Mouse (Mus musculus): ENCODE measurements around the gene Mtch1. TPM values are rescaled to one million over a fixed set of nuclear protein-coding genes. Genes with fewer than 3 reads are reported as not detected.

Gene Mtch1
- total and polyA plus RNA-seq, 3 experiments = 66.1 to 143 (median 110) TPM

DNA sequence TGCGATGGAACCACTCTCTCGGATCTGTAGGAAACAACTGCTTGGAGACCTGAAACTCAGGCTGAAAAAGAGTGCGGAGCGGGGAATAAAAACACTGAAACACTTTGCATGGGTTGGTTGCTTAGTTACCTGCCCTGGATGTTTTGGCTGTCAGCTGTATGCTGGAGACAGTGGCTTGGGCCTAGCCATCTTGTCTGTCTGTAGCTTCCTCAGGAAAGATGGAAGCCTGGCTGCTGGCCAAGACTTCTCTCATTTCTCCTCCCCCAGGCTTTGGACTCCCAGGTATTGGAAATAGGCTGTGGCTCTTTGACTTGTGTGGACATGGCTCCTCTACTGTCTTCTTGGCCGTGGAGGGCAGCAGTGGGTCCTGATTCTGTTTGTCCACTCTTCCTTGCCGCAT, 46.3 kb downstream of the Mtch1 start:
- H3K4me3 ChIP-seq (replicated peaks in 1 of 3; ENCODE audit: low read depth in 2 of 3, low read length in 2 of 3, poor library complexity in 1 of 3) = no peak overlapping the region
- H3K79me2 ChIP-seq (replicated peaks; ENCODE audit: control insufficient read depth, extremely low read depth, insufficient read depth, poor library complexity, severe bottlenecking) = no peaks in the 10 kb centered on the region
- in situ Hi-C loops (cut with MboI; ENCODE audit: low pct_ligation_motif_present, low pct_unique_long_range_greater_than_20kb, low sequenced_read_pairs) = no loop called here
- no peak overlapping the region for H3K4me2 ChIP-seq (ENCODE audit: insufficient read depth, low read depth, poor library complexity, severe bottlenecking)
- TF ChIP-seq USF2 (conservative IDR thresholded peaks at IDR 0.05; ENCODE audit: low read depth, low read length) (no peak), NELFE (IDR thresholded peaks at IDR 0.05; ENCODE audit: low read depth, low read length) (no peak), MEF2A (IDR thresholded peaks at IDR 0.05; ENCODE audit: borderline replicate concordance, low read depth, low read length) (no peak), CHD1 (IDR thresholded peaks at IDR 0.05; ENCODE audit: low read depth, low read length) (no peak), ZC3H11A (IDR thresholded peaks at IDR 0.05; ENCODE audit: low read depth, low read length) (no peak), IRF4 (IDR thresholded peaks at IDR 0.05; ENCODE audit: low read depth, low read length) (no peak), SIN3A (IDR thresholded peaks at IDR 0.05; ENCODE audit: low read length) (no peak), MXI1 (IDR thresholded peaks at IDR 0.05; ENCODE audit: low read depth, low read length) (no peak)
- DNase-seq (ENCODE audit: extremely low read depth) = no peak
- H3K27me3 ChIP-seq (replicated peaks) = no peaks in the 10 kb centered on the region
- H3K9ac ChIP-seq (ENCODE audit: insufficient read depth, low read depth) = no peak overlapping the region
- dilution Hi-C loops (cut with MboI; ENCODE audit: extremely low pct_ligation_motif_present, extremely low pct_unique_long_range_greater_than_20kb, low sequenced_read_pairs) = no loop called here
- peaks cover 38 to 62% of the 10 kb centered on the region in 2 experiments for H3K36me3 ChIP-seq (replicated peaks in 1 of 2; ENCODE audit: control insufficient read depth in 1 of 2, insufficient read depth in 1 of 2, low read length in 1 of 2)
- peaks cover 6 to 49% of the 10 kb centered on the region in 2 experiments; a peak in 3 of 4 replicates for H3K4me1 ChIP-seq (ENCODE audit: control insufficient read depth in 1 of 2, insufficient read depth in 2 of 2)
- peaks cover 4% of the 10 kb centered on the region for H3K9me3 ChIP-seq (replicated peaks; ENCODE audit: low read length)
- no peak overlapping the region for H3K27ac ChIP-seq (ENCODE audit: insufficient read depth, low read depth)

DNA sequence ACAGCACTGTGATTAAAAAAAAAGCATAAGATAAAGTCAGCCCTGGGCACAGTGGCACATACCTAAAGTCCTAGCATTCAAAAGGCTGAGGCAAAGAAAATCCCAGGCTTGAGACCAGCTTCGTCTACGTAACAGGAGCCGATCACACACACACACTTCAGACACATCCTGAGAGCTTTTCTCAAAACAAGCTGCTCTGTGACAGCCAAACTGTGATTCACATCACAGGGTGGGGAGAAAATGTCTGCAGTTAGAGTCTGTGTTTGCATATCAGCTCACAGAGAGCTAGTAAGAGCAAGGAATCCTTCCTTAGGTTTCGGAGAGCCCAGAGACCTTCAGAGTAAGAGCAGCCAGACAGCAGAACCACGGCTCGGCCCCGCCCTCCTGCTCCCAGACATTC, 46.8 kb downstream of the Mtch1 start:
- H3K9ac ChIP-seq (ENCODE audit: insufficient read depth, low read depth) = no peak overlapping the region
- H3K36me3 ChIP-seq (replicated peaks in 1 of 2; ENCODE audit: control insufficient read depth in 1 of 2, insufficient read depth in 1 of 2, low read length in 1 of 2) = peaks cover 39 to 67% of the 10 kb centered on the region in 2 experiments
- H3K4me2 ChIP-seq (ENCODE audit: insufficient read depth, low read depth, poor library complexity, severe bottlenecking) = no peak overlapping the region
- H3K4me3 ChIP-seq (replicated peaks in 1 of 3; ENCODE audit: low read depth in 2 of 3, low read length in 2 of 3, poor library complexity in 1 of 3) = no peak overlapping the region
- TF ChIP-seq KAT2A (IDR thresholded peaks at IDR 0.05; ENCODE audit: insufficient replicate concordance, low read length) (no peak), TBP (conservative IDR thresholded peaks at IDR 0.05; ENCODE audit: low read depth, low read length) (no peak), BHLHE40 (IDR thresholded peaks at IDR 0.05; ENCODE audit: low read depth, low read length) (no peak), PAX5 (IDR thresholded peaks at IDR 0.05; ENCODE audit: low read length) (no peak), MXI1 (IDR thresholded peaks at IDR 0.05; ENCODE audit: low read depth, low read length) (no peak), ZMIZ1 (IDR thresholded peaks at IDR 0.05; ENCODE audit: low read depth, low read length) (no peak), MYC (IDR thresholded peaks at IDR 0.05; ENCODE audit: low read depth, low read length) (no peak)
- DNase-seq (ENCODE audit: extremely low read depth) = no peak
- dilution Hi-C loops (cut with MboI; ENCODE audit: extremely low pct_ligation_motif_present, extremely low pct_unique_long_range_greater_than_20kb, low sequenced_read_pairs) = no loop called here
- H3K27ac ChIP-seq (ENCODE audit: insufficient read depth, low read depth) = no peak overlapping the region
- peaks cover 4% of the 10 kb centered on the region for H3K9me3 ChIP-seq (replicated peaks; ENCODE audit: low read length)
- in situ Hi-C loops (cut with MboI; ENCODE audit: low pct_ligation_motif_present, low pct_unique_long_range_greater_than_20kb, low sequenced_read_pairs) = no loop called here
- H3K79me2 ChIP-seq (replicated peaks; ENCODE audit: control insufficient read depth, extremely low read depth, insufficient read depth, poor library complexity, severe bottlenecking) = no peaks in the 10 kb centered on the region
- peaks cover 6 to 45% of the 10 kb centered on the region in 2 experiments; a peak in 3 of 4 replicates for H3K4me1 ChIP-seq (ENCODE audit: control insufficient read depth in 1 of 2, insufficient read depth in 2 of 2)
- H3K27me3 ChIP-seq (replicated peaks) = no peaks in the 10 kb centered on the region

DNA sequence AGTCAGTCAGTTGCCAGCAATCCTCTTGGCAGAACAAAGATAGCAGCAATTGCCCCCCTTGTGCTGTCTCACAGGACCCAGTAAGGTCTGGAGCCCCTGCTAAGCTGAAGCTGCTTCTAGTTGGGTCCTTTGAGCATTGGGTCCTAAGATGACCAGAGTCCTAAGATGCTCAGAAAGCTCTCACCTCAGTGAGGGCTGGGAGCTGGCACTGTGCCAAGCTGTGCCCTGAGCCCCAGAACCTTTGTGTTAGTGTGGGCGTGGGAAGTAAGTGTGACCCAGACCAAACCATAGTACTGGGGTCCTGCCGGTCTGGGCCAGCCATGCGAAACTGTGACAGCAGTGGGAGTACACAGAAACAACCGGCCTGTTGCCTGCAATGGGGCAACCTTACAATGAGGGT, 48.5 kb downstream of the Mtch1 start:
- H3K36me3 ChIP-seq (replicated peaks in 1 of 2; ENCODE audit: control insufficient read depth in 1 of 2, insufficient read depth in 1 of 2, low read length in 1 of 2) = peaks cover 49 to 81% of the 10 kb centered on the region in 2 experiments
- no peak overlapping the region for H3K4me3 ChIP-seq (replicated peaks in 1 of 3; ENCODE audit: low read depth in 2 of 3, low read length in 2 of 3, poor library complexity in 1 of 3)
- dilution Hi-C loops (cut with MboI; ENCODE audit: extremely low pct_ligation_motif_present, extremely low pct_unique_long_range_greater_than_20kb, low sequenced_read_pairs) = no loop called here
- H3K27me3 ChIP-seq (replicated peaks) = no peaks in the 10 kb centered on the region
- no peak overlapping the region for H3K9ac ChIP-seq (ENCODE audit: insufficient read depth, low read depth)
- in situ Hi-C loops (cut with MboI; ENCODE audit: low pct_ligation_motif_present, low pct_unique_long_range_greater_than_20kb, low sequenced_read_pairs) = no loop called here
- peaks cover 4% of the 10 kb centered on the region for H3K9me3 ChIP-seq (replicated peaks; ENCODE audit: low read length)
- H3K4me1 ChIP-seq (ENCODE audit: control insufficient read depth in 1 of 2, insufficient read depth in 2 of 2) = peaks cover 4 to 28% of the 10 kb centered on the region in 2 experiments; a peak in 3 of 4 replicates
- TF ChIP-seq USF1 (IDR thresholded peaks at IDR 0.05; ENCODE audit: low read depth, low read length) (no peak), SIN3A (IDR thresholded peaks at IDR 0.05; ENCODE audit: low read length) (no peak)
- H3K79me2 ChIP-seq (replicated peaks; ENCODE audit: control insufficient read depth, extremely low read depth, insufficient read depth, poor library complexity, severe bottlenecking) = no peaks in the 10 kb centered on the region
- H3K4me2 ChIP-seq (ENCODE audit: insufficient read depth, low read depth, poor library complexity, severe bottlenecking) = no peak overlapping the region
- DNase-seq (ENCODE audit: extremely low read depth) = no peak
- no peak overlapping the region for H3K27ac ChIP-seq (ENCODE audit: insufficient read depth, low read depth)

Data from CH12.LX (cell line).